Mouse (Mus musculus) ovary, postnatal 36 days (tissue): ENCODE measurements around the gene Gsc2.

Source experiments
- DNase-seq: peaks from one replicate; pipeline ENCODE4 v3.0.0; 2022; ENCODE audit warnings: low spot score, mixed read lengths

Gene Gsc2

DNA sequence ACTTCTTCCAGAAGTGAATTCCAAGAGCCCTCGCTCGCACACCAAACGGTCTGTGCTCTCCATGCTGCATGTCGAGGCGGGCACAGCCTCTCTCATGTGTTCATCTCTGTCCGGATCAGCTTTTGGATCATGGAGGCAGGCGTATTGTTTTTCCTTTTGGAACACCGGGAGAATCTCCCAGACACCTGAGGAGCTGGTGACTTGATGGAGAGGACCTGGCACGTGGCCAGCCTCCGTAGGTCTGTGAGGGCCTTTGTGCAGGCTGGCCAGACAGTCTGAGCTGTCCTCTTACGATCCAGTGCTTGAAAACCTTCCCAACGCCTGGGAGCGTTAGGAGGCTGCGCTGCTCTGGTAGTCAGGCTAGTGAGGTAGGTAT lies 7.3 kb upstream of the Gsc2 start:
- no peak for DNase-seq

- DNase-seq, result peak; percentile 93
Measured at GRCm38 (mm10) chr16:17921325-17922162, 6.7 kb upstream of the Gsc2 start.

GRCm38 (mm10) chr16:17920586-17920985 lies 5.7 kb upstream of the Gsc2 start:
- DNase-seq, result no peak

DNA sequence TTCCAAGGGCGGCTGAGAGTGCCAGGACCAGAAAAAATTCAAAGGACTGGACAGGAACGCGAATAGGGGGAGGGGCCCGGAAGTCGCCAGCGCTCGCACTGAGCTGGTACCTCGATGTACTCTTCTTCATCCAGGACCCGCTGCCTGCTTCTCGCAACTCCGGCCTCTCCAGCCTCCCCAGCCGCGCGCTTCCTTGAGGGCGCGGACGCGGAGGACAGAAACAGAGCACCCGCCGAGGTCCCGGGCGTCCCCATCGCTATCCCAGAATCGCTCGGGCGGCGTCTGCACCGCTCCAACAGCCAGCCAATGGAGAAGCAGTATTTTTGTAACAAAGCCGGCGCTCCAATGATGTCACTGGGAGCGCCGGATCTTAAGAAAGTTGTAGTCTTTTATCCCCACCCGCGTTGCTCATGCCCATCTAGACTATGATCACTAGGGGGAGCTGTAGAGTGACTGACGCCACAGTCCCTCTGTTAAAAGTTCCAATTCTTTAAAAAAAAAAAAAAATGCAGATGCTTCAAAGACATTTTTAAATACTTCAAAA lies 3.7 kb downstream of the Gsc2 start, which contains the start of gene Ess2:
TSS of gene Ess2 (minus strand) at position 297 of the 544 bp plus-strand sequence.
- peak; percentile 86 for DNase-seq

- no peak for DNase-seq
Measured at GRCm38 (mm10) chr16:17898462-17898861, 16.4 kb downstream of the Gsc2 start, which contains the start of the genes Dgcr2 and Tssk2. Gene Dgcr2 (minus strand): TSS chr16:17898562. Gene Tssk2 (plus strand): TSS chr16:17898637.

DNA sequence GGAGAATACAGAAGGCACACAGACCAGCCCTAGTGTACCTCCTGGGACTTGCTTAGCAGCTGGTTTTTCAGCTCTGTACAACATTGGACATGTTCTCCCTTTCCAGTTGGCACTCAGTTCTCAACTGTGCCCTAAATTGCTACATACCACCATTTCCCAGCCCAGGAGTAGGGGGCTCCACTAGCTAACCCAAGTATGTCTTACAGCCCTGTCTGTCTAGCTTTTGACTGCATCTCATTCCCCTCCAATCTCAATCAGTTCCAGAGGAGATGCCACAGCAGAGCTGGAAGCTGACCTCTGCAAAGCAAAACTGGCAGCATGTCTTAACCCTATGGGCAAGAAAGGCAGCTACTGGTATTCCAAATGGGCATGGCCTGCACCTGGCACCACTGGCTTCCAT lies 18.8 kb downstream of the Gsc2 start:
- no peak for DNase-seq

DNA sequence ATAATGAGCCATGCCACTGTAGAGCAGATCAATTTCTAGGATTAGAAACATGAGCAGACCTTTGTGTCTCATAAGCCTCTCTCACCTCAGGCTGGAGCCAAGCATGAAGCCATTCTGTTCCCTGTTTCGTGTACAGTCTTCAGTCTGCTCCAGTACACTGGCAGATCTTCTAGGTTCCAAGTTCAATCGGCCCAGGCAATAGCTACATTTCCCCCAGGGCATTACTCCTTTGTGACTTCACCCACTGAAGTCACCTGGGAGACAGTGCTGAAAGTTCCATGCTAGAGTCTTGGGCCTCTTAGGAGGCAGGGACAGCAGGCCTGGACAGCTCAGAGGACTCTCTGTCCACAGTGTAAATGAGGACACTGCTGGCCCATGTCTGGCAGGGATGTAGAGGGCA lies 20.9 kb downstream of the Gsc2 start, which contains the start of gene Tssk1:
TSS of gene Tssk1 (plus strand) at position 301 of the 400 bp plus-strand sequence.
- no peak for DNase-seq

DNA sequence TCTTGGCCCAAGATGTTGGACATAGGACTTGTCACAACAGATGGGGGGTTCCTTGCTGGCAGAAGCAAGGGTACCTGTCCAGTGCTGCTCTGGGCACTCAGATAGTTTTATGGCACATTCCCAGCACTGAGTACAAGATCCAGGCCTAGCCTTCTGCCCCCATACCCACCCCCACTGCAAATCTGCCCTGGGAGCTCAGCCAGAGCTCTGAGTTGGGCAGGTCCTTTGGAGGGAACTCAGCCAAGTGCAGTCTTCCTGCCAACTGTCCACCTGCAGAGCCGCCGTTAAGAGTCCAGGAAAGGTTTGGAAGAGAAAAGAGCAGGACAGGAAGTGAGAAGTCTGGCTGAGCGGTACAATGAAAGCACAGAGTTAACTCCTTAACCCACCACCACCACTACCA lies 22.3 kb downstream of the Gsc2 start:
- peak; percentile 47 for DNase-seq

- DNase-seq, result peak; percentile 99
Measured at GRCm38 (mm10) chr16:17891567-17891959, 23.3 kb downstream of the Gsc2 start, which contains the start of gene Gm20518. Gene Gm20518 (minus strand): TSS chr16:17891671.

DNA sequence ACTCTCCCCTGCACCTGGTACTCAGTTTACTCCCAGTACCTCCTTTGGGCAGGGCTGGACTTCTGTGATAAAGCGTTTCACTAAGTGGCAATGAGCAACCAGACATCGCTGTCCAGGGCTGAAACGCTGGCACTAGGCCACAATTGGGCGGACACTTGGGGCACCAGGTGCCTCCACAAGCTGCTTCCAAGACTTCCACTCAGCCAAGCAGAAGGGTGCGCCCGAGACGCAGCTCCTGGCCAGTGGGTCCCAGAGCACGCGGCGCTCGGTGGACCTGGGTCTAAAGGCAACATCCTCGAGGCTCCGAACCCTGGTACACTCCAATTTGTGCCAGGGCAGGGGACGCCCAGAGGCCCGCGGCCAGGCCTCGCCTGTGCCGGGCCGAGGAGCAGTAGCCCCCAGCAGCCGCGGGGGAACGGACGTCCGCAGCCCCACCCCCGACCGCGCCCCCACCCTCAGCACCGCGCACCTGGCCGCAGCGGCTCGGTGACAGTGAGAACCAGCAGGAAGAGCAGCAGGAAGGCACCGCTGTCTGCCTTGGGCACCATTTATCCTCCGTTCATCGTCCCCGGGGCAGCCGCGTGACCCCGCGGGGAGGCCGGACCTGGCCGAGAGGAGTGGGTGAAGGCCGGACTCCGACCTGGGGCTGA lies 23.8 kb downstream of the Gsc2 start:
- DNase-seq, result peak; percentile 80

DNA sequence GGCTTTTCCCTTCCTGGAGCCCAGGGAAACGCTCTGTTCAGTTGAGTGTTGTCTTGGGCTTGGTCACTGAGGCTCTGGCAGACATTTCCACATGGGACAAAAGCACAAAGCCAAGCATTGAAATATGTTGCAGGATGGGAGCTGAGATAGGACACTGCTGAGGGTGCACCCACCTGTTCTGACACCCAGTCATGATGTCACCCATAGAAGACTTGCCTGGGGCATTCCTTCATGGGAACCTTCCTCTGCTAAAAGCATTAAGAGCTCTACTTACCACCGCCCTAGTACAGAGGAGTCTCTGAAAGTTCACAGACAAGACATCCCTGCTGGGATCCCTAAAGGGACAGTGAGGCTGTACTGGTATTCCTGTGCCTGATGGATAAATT lies 24.5 kb downstream of the Gsc2 start:
- no peak for DNase-seq

- DNase-seq, result no peak
Measured at GRCm38 (mm10) chr16:17889689-17890341, 25.0 kb downstream of the Gsc2 start.

GRCm38 (mm10) chr16:17884116-17884515 lies 30.7 kb downstream of the Gsc2 start:
- DNase-seq, result no peak

DNA sequence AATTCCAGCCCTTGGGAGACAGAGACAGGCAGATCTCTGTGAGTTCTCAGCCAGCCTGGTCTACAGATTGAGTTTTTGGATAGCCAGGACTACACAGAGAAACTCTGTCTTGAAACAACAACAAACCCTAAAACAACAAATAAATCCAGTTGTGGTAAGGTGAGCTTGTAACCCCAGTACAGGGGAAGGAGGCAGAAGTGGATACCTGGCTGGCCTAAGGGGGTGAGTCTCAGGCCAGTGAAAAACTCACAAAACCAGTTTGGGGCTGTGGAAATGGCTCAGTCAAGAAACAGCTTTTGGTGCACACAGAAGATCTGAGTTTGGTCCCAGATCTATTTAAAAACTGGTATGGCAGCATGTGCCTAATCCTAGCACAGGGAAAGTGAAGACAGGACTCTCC lies 32.7 kb downstream of the Gsc2 start:
- no peak for DNase-seq

DNA sequence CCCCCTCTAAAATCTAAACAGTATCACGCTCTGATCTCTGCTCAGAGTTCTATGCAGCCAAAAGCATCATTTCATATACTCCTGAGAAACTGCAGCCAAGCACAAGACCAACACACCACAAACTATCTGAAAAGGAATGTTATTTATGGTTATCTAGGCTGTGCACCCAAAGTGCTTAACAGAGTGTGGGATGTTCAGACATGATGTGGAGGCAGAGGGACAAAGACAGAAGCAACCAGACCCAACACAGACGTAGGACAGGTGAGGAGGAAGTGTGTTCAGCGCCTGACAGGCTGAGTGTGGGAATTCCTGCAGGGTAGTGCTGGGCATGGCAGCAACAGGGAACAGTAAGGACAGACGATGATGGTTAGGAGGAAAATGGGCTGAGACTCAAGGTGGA lies 35.3 kb downstream of the Gsc2 start:
- no peak for DNase-seq

GRCm38 (mm10) chr16:17876096-17876495 lies 38.8 kb downstream of the Gsc2 start:
- no peak for DNase-seq

- DNase-seq, result no peak
Measured at GRCm38 (mm10) chr16:17875174-17875573, 39.7 kb downstream of the Gsc2 start.

DNA sequence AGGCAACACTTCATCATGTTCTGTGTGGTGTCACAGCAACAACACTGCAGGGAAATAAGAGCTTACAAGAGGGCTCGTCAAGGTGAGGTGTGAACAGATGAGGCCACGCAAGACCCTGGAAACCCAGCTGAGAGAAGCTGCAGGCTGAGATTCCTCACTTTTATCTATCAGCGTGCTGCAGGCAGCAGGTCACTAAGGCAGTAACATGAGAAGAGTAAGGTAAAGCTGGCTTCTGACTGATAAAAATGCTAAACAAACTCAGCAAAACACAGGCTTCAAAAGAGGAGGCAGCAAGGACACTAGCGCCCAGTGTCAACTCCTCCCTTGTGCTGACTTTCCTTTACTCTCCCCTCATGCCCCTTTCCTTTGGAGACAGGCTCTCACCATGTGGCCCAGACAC lies 41.9 kb downstream of the Gsc2 start:
- no peak for DNase-seq

GRCm38 (mm10) chr16:17871248-17871647 lies 43.6 kb downstream of the Gsc2 start:
- no peak for DNase-seq

GRCm38 (mm10) chr16:17865770-17866169 lies 49.1 kb downstream of the Gsc2 start:
- DNase-seq, result no peak

DNA sequence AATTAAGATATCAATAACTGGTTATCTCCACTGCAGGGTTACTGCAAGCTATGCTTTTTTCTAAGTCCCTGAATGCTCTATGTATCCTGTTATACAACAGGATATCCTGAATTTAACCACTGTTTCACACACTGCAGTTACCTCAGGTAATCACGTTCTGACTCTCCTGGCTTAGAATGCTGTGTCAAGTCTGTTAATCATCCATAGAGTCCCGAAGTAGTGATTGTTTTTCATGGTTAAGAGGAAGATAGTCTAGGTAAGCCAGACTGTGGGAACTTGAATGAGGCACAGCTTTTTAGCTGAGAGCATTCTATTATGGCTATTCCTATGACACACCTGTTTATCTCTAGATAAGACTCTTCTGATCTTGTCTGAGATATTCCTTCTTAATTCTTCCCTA lies 49.6 kb downstream of the Gsc2 start:
- DNase-seq, result no peak
